Mouse (Mus musculus): Measurements from ENCODE around the gene Drc3.

DNA sequence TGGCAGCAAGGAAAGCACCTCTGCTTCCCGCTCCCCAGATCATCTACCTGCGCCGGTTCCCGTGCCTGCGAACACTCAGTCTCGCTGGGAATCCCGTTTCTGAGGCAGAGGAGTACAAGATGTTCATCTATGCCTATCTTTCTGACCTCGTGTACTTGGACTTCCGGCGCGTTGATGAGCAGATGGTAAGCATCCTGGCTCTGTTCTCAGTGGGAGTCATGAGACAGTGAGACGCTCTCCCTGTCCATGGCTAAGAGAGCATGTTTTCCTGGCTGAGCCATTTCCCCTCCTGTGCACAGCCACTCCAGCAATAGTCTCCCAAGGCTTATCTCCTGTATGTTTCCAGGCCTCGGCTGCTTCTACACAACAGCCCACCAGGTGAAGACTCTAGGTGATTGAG is 17.3 kb downstream of the Drc3 start:
- no peak for TF ChIP-seq CTCF (IDR thresholded peaks at IDR 0.05; ENCODE audit: low read depth, low read length)
- TF ChIP-seq POLR2A (IDR thresholded peaks at IDR 0.05; ENCODE audit: insufficient read depth, low read length) = no peak

Data from ES-Bruce4 (cell line).